Mouse (Mus musculus) neural tube, embryonic 11.5 days (tissue): ENCODE data around the gene Hdac7. TPM values are rescaled to one million over a fixed set of nuclear protein-coding genes. Genes with fewer than 3 reads are reported as not detected.

Experiments
- ATAC-seq: fragments of 200-750 bp; cut with Nextera tagmentation; 2 replicates; pipeline ENCODE4 v1.8.0; 2017; ENCODE audit warnings: moderate number of reproducible peaks, mild to moderate bottlenecking, moderate TSS enrichment, moderate library complexity; ENCODE audit not compliant: insufficient read depth, low FRiP score, low TSS enrichment
- DNase-seq: peaks from one replicate; pipeline ENCODE4 v3.0.0-alpha.2; 2015; ENCODE audit warnings: low spot score
- H3K27ac ChIP-seq: fragments of 300-500 bp; sonication (generic); 2 replicates; pipeline ENCODE4 v1.5.1; 2014; ENCODE audit warnings: low read depth, mild to moderate bottlenecking, low read length
- H3K27me3 ChIP-seq: fragments of 300-500 bp; sonication (generic); 2 replicates; pipeline ENCODE4 v1.6.1; 2014; ENCODE audit warnings: mild to moderate bottlenecking, low read length, mixed read lengths; ENCODE audit not compliant: control insufficient read depth, insufficient read depth
- H3K36me3 ChIP-seq: fragments of 300-500 bp; sonication (generic); 2 replicates; pipeline ENCODE4 v1.6.1; 2014; ENCODE audit warnings: mild to moderate bottlenecking, low read length, moderate library complexity, mixed read lengths; ENCODE audit not compliant: control insufficient read depth, insufficient read depth
- H3K4me1 ChIP-seq: fragments of 300-500 bp; sonication (generic); 2 replicates; pipeline ENCODE4 v1.6.1; 2014; ENCODE audit warnings: low read length, mixed read lengths; ENCODE audit not compliant: control insufficient read depth, insufficient read depth
- H3K4me2 ChIP-seq: fragments of 300-500 bp; sonication (generic); 2 replicates; pipeline ENCODE4 v1.6.1; 2014; ENCODE audit warnings: low read depth, mild to moderate bottlenecking, moderate library complexity
- H3K4me3 ChIP-seq: fragments of 300-500 bp; sonication (generic); 2 replicates; pipeline ENCODE4 v1.5.1; 2014; ENCODE audit warnings: low read depth, low read length
- H3K9ac ChIP-seq: fragments of 300-500 bp; sonication (generic); 2 replicates; pipeline ENCODE4 v1.6.1; 2014; ENCODE audit warnings: mild to moderate bottlenecking, low read length
- H3K9me3 ChIP-seq: fragments of 300-500 bp; sonication (generic); 2 replicates; pipeline ENCODE4 v1.6.1; 2016; ENCODE audit warnings: low read length; ENCODE audit not compliant: control insufficient read depth
- WGBS: fragments of 180-500 bp; shearing (Covaris S2); extraction: QIAGEN DNeasy Blood & Tissue Kit; methylation state at CpG from one replicate; pipeline ENCODE4 v1.1.7; 2014; 5-methylcytosine and 5-hydroxymethylcytosine counted together
- polyA plus RNA-seq: library from polyadenylated mRNA; unstranded; fragments of >200 nt; fragmentation: Nextera tagmentation; extraction: Ambion mirVana; gene quantifications from 2 replicates; pipeline ENCODE4 v1.2.1, GENCODE M21; 2014

The Hdac7 gene
- polyA plus RNA-seq, 1 experiment from 2014 or later = 21.0 TPM

DNA sequence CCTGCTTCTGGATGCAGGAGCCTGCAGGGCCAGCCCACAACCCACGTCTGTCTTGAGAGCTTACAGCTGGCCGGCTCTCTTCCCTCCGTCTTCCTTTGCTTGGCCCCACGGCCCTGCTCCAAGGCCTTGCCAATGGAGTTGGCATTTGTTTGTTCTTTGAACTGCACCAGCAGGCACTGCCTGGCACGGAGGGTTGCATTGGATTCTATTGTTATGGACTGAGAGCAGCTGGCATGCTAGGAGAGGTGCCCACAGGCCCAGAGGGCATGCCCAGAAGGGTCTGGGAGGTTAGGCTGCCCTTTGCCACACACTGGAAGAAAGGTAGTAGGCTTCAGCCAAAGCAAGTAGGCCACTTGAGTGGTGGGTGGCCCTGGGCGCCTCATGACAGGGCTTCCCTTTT, 55.5 kb downstream of the Hdac7 start:
- Histone ChIP-seq H3K27me3 (no peaks in the 10 kb centered on the region), H3K4me1 (0 out of 2 replicates have a peak, but pooled peaks cover 2% of the 10 kb centered on the region), H3K9ac (no peak overlapping the region), H3K4me2 (no peak overlapping the region), H3K4me3 (no peak overlapping the region), H3K36me3 (peaks cover 2% of the 10 kb centered on the region; the same call in 1 of the 2 replicates), H3K27ac (no peak overlapping the region), H3K9me3 (no peaks in the 10 kb centered on the region)
- no peak for ATAC-seq
- 67% methylated on average over 6 of the region's 6 CpGs for WGBS
- no peak for DNase-seq

DNA sequence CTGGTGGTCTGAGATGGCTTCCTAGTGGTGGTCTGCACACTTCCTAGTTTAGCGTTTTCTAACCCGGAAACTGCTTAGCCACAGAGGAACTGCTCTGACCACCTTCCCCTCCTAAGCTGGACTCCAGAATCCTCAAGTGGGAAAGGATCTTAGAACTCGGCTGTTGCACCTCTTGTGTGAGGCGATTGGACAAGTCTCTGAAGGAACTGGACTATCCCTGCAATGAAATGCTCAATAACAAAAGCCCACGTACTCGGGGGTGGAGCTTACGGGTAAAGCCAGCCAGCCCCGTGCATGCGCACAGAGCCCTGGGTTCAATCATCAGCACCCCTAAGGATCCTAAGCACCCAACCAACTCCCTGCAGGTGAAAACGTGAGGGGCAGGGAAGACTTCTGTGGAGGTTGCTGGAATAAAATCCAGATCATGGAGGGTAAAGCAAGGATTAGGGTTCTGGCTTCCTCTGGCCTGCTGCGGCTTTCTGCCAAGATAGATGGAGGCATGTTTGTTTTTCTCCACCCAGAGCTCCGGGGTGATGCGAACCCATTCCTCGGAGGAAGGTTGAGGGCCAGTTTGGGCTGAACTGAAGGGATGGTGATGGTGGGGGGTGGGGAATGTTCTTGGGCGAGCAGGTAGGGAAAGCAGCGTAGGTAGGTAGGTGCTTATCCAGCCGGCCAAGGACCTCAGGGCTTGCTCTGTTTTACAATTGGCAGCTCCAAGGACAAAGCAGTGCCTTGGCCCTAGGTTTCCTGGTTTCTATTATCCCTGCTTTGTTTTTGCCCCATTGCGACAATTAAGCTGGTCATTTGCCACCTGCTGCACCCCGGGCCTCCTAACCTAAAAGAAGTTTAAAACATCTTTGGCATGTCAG, 56.3 kb downstream of the Hdac7 start:
- Histone ChIP-seq H3K27me3 (no peaks in the 10 kb centered on the region), H3K4me2 (no peak overlapping the region), H3K9ac (no peak overlapping the region), H3K9me3 (no peaks in the 10 kb centered on the region), H3K4me3 (no peak overlapping the region), H3K27ac (no peak overlapping the region), H3K4me1 (0 out of 2 replicates have a peak, but pooled peaks cover 2% of the 10 kb centered on the region), H3K36me3 (no peaks in the 10 kb centered on the region; the same call in 1 of the 2 replicates)
- WGBS = 71% methylated on average over 19 of the region's 19 CpGs
- ATAC-seq = no peak
- no peak for DNase-seq

DNA sequence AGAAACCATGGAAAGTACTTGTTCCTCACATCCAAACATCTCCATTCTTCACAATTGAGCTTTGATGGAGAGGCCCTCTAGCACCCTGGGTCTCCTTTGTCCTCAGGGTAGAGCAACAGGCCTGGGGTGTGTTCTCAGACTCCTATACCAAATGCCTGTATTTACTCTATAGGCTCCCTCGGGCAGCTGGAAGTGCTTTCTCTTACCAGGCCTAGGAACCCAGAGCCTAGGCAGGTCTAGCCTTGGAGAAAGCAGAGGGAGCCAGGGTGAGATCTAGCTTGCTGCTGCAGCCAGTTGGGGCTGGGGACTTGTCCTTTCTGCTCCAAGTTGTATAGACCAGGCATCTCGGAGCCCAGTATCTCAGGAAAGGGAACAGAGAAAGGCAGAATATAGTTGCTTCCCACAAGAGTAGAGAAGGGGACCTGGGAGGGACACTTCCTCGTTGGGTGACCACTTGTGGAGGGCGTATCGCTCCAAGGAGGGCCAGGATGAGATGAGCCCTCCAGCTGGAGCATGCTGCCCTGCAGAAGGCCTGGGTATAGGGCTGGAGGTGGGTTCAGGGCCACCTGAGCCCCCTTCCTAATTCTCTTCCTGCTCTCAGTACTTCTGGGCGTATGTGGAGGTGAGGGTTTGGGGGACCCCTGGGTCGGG, 57.0 kb downstream of the Hdac7 start:
- ATAC-seq = no peak
- H3K9me3 ChIP-seq = no peaks in the 10 kb centered on the region
- H3K27ac ChIP-seq = no peak overlapping the region
- no peaks in the 10 kb centered on the region for H3K36me3 ChIP-seq
- H3K27me3 ChIP-seq = no peaks in the 10 kb centered on the region
- no peak overlapping the region for H3K4me3 ChIP-seq
- no peak for DNase-seq
- H3K4me2 ChIP-seq = no peak overlapping the region
- H3K9ac ChIP-seq = no peak overlapping the region
- 84% methylated on average over 7 of the region's 7 CpGs for WGBS
- H3K4me1 ChIP-seq = peaks cover 9% of the 10 kb centered on the region; the same call in 1 of the 2 replicates

DNA sequence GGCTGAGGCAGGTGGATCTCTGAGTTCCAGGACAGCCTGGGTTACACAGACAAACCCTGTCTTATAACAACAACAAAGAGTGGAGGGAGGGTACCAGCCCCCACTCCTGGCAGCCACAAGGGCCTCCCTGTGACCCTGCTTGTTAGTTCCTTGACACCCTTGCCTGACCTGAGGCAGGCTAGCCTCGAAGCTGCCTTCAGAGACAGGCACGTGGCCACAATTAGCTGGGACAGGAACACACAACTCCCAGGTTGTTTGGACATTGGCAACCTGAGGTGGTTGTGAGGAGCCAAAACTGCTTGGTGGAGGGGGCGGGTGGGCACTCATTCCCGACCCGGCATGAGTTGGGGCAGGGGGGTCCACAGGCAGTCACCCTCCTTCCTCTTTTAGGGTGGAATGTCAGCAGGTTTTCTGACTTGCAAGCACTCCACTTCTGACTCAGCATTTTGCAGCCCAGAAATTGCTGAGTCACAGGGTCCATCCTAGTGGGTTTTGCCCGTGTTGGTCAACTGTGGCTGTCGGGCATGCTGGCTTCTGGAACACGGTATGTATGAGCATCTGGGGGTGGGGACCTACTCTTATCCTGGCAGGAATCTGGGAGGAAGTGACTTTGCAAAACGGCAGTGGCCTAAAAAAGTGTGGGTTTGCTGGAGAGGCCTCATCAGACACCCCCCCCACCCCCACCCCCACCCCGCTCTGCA, 57.7 kb downstream of the Hdac7 start:
- H3K27ac ChIP-seq = no peak overlapping the region
- DNase-seq (no peak), ATAC-seq (no peak)
- H3K4me2 ChIP-seq = no peak overlapping the region
- H3K4me3 ChIP-seq = no peak overlapping the region
- no peaks in the 10 kb centered on the region for H3K27me3 ChIP-seq
- no peak overlapping the region for H3K9ac ChIP-seq
- WGBS = 91% methylated on average over 10 of the region's 10 CpGs
- H3K9me3 ChIP-seq = no peaks in the 10 kb centered on the region
- H3K36me3 ChIP-seq = no peaks in the 10 kb centered on the region
- peaks cover 9% of the 10 kb centered on the region; the same call in 1 of the 2 replicates for H3K4me1 ChIP-seq

DNA sequence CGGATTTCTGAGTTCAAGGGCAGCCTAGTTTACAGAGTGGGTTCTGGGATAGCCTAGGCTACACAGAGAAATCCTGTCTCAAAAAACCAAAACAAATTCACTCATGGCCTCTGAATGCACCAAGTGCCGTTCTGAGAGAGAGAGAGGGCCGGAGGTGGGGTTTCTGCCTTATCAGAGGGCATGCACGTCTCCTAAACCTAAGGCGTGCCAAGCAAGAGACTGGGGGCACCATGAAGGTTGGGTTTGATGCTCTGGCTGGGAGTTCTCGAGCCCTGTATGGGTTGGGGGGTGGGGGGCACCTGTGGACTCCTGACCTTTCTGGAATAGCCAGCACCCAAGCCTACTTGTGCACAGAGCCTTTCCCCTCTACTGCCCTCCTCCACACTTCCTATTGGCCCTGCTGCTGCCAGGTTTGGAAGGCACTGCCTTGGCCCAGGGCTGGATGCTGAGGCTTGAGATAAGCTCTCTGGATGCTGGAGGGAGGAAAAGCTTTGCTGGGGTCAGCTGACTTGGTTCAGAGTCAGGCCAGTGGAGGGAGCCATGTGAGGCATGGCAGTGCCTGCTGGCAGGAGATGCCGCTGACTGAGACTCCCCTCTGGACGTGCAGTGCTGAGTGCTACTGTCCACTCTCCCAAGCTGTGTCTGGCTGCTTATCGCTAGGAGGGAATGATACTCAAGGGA, 58.4 kb downstream of the Hdac7 start:
- no peak overlapping the region for H3K9ac ChIP-seq
- H3K4me1 ChIP-seq = peaks cover 9% of the 10 kb centered on the region; the same call in 1 of the 2 replicates
- DNase-seq = no peak
- H3K27ac ChIP-seq = no peak overlapping the region
- no peak for ATAC-seq
- H3K4me2 ChIP-seq = no peak overlapping the region
- no peak overlapping the region for H3K4me3 ChIP-seq
- 86% methylated on average over 9 of the region's 9 CpGs for WGBS
- H3K27me3 ChIP-seq = no peaks in the 10 kb centered on the region
- H3K9me3 ChIP-seq = no peaks in the 10 kb centered on the region
- no peaks in the 10 kb centered on the region for H3K36me3 ChIP-seq

DNA sequence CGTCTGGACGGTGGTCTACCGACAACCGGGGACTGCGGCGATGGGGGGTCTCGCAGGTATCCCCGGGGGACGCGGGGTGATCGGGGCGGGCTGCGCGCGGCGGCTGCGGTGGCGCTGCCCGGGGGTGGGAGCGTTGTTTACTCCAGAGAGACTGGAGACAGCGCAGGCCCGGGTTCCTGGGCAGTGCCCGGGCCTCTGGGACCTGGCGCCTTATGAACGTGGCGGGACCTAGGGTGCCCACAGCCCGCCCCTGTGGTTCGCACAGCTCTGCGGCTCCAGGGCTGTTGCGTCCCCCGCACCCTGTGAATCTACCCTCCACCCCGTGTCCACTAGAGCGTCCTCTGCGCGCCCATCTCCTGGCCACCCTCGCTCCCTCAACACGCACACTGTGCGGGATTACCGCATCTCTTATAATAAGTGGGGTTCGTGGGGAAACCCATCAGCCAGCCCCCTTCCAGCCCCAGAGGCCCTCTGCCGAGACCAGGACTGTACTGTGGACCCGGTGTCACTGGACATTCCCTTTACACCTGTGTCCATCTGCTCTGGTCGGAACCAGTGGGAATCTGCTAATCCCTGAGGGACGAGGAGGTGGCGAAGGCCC, 59.6 kb downstream of the Hdac7 start:
- Histone ChIP-seq H3K4me1 (peaks cover 9% of the 10 kb centered on the region; the same call in 1 of the 2 replicates), H3K4me2 (peak overlapping the region; percentile 84), H3K36me3 (no peaks in the 10 kb centered on the region), H3K4me3 (peak overlapping the region; percentile 67), H3K9me3 (no peaks in the 10 kb centered on the region), H3K27ac (no peak overlapping the region), H3K9ac (peak overlapping the region; percentile 63), H3K27me3 (no peaks in the 10 kb centered on the region)
- WGBS = 5% methylated on average over 42 of the region's 45 CpGs
- ATAC-seq (peak; percentile 61; the same call in 1 of the 2 replicates), DNase-seq (no peak)

DNA sequence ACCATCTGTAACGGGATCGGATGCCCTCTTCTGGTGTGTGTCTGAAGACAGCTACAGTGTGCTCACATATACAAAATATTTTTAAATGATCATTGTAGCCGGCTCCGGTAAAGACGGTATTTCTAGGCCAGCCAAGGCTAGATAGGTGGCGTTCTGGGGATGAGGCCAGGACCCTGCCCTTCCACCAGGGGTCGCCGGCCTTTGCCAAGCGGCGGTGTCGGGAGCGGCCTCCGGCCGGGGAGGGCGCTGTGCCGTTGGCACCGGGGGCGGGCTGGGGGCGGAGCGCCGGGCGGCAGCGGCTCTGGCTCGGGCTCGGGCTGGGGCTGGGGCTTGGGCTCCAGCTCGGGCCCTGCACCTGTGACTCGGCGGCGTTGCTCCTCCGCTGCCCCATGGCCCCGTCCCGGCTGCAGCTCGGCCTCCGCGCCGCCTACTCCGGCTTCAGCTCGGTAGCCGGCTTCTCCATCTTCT, 60.2 kb downstream of the Hdac7 start:
- Histone ChIP-seq H3K36me3 (no peaks in the 10 kb centered on the region), H3K27me3 (no peaks in the 10 kb centered on the region), H3K4me3 (peak overlapping the region; percentile 67), H3K4me2 (peak overlapping the region; percentile 84), H3K9ac (peak overlapping the region; percentile 63), H3K9me3 (no peaks in the 10 kb centered on the region), H3K27ac (no peak overlapping the region), H3K4me1 (peaks cover 9% of the 10 kb centered on the region; the same call in 1 of the 2 replicates)
- peak; percentile 83 for ATAC-seq
- WGBS = 8% methylated on average over 22 of the region's 39 CpGs
- peak; percentile 92 for DNase-seq

DNA sequence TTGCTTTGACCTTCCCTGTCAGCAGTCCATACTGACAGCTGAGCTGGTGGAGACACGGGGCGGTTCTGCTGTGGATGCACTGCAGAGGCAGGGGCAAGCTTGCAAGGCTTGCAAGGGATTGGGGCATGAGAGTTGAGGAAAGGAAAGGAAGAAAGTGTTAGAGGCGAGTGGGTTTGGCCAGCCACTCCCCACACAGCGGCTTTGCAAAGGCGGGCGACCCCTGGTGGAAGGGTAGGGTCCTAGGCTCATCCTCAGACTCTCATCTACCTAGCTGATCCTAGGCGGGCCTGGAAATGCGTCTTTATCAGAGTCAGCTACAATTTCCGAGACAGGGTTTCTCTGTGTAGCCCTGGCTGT, 61.6 kb downstream of the Hdac7 start:
- DNase-seq (peak; percentile 78), ATAC-seq (no peak)
- H3K27ac ChIP-seq = no peak overlapping the region
- 7% methylated on average over 9 of the region's 9 CpGs for WGBS
- no peaks in the 10 kb centered on the region for H3K36me3 ChIP-seq
- no peaks in the 10 kb centered on the region for H3K9me3 ChIP-seq
- no peak overlapping the region for H3K9ac ChIP-seq
- H3K27me3 ChIP-seq = no peaks in the 10 kb centered on the region
- peak overlapping the region; percentile 31 for H3K4me2 ChIP-seq
- H3K4me3 ChIP-seq = peak overlapping the region; percentile 15; the same call in 1 of the 2 replicates
- H3K4me1 ChIP-seq = peaks cover 9% of the 10 kb centered on the region; the same call in 1 of the 2 replicates
